Mouse (Mus musculus) erythroblast, embryonic 14.5 days (primary cell): ENCODE results near the gene Rgl3.

ENCODE experiments used
- GATA1 ChIP-seq: IDR thresholded peaks from 2 replicates; pipeline ENCODE4 v1.6.1; 2012; ENCODE audit warnings: low read length, inconsistent platforms, mixed read lengths
- TAL1 ChIP-seq: IDR thresholded peaks from 3 replicates; pipeline ENCODE4 v1.6.1; 2012; ENCODE audit warnings: low read length, inconsistent platforms, mixed read lengths

DNA sequence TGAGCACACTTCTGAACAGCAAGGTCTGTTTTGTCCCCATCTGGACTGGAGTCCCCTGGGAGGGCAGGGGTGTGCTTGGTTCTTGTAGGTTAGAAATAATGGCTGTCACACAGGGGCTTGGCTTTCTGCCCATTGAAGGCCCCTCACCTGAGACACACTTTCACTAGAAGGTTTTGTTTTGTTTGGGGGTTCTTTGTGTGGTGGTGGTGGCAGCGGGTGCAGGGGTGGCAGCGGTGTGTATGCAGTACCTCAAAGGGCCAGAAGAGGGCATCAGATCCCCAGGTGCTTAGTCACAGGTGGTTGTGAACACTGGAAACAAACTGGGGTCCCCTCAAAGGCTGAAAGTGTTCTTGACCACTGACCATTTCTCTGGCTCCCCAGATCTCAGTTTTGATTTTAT lies 11.3 kb downstream of the Rgl3 start:
- TF ChIP-seq GATA1 (no peak), TAL1 (no peak)
